Mouse (Mus musculus): ENCODE data around the gene Xylt1. TPM values are rescaled to one million over a fixed set of nuclear protein-coding genes. Genes with fewer than 3 reads are reported as not detected.

The Xylt1 gene
- polyA plus RNA-seq, 1 experiment from 2014 or later = 2.7 TPM

DNA sequence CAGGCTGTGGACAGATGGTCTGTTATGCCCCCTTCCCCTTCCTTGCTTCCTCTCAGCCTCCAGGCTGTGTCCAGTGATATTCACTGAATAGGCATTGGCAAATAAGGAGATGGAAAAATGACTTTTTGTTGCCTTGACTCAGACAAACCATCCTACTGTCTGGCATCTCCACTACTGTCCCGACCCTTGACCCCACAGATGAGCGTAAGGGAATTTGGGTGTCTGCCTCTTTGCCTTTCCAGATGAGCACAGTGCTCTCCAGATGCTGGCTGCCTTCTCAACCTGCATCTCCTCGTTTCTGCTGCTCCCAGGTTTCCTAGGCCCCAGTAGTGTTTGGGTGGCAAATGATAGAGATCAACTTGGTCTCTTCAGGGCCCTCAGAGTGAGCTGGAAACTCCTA is 54.3 kb downstream of the Xylt1 start:
- Histone ChIP-seq H3K36me3 (ENCODE audit: control insufficient read depth, insufficient read depth, low read length) (no peaks in the 10 kb centered on the region), H3K27ac (ENCODE audit: low read length) (no peak overlapping the region), H3K4me3 (ENCODE audit: low read depth, low read length) (no peak overlapping the region), H3K27me3 (ENCODE audit: control insufficient read depth, insufficient read depth, low read length) (no peaks in the 10 kb centered on the region), H3K9me3 (ENCODE audit: control insufficient read depth, low read depth, low read length) (no peaks in the 10 kb centered on the region), H3K4me1 (ENCODE audit: control insufficient read depth, insufficient read depth, low read length) (no peaks in the 10 kb centered on the region), H3K9ac (replicated peaks; ENCODE audit: low read depth, low read length) (no peak overlapping the region), H3K4me2 (replicated peaks; ENCODE audit: low read depth, low read length) (no peak overlapping the region)
- 76% methylated on average over 3 of the region's 3 CpGs for WGBS
- ATAC-seq (ENCODE audit: insufficient number of reproducible peaks, insufficient read depth, low FRiP score, low read depth) = no peak

DNA sequence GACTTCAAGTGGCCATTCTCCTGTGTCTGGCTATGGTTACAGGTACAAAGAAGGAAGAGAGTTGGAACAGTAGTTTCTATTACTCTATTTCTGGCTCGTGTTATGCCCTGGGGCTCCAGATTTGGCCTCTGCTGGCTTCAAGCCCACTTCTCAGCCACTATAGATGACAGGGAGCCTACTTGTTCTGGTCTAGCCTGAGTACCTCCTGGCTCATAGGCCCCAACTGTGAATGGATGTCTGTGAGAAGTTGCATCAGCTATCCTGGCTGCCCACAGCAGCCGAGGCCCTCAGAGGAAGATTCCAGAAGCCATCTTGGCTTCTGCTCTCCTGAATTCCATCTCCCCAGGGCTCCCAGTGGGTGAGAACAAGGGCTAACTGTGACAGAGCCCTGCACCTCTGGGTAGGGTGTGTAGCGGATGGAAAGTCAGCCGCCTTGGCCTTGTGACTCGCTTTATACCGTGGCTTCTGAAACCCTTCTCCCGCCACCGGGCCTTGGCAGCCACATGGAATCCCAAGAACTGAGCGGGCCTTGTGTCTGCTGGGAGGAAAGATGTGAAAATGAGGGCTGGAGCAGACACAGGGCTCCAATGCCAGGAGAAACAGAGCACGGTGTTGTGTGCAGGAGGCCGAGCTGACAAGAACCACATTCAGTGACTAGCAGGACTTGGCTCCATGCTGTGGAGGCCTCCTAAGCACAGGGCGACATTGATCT is 55.1 kb downstream of the Xylt1 start:
- 84% methylated on average over 12 of the region's 12 CpGs for WGBS
- Histone ChIP-seq H3K36me3 (ENCODE audit: control insufficient read depth, insufficient read depth, low read length) (no peaks in the 10 kb centered on the region), H3K4me2 (replicated peaks; ENCODE audit: low read depth, low read length) (no peak overlapping the region), H3K4me1 (ENCODE audit: control insufficient read depth, insufficient read depth, low read length) (no peaks in the 10 kb centered on the region), H3K9ac (replicated peaks; ENCODE audit: low read depth, low read length) (no peak overlapping the region), H3K4me3 (ENCODE audit: low read depth, low read length) (no peak overlapping the region), H3K27me3 (ENCODE audit: control insufficient read depth, insufficient read depth, low read length) (no peaks in the 10 kb centered on the region), H3K27ac (ENCODE audit: low read length) (no peak overlapping the region), H3K9me3 (ENCODE audit: control insufficient read depth, low read depth, low read length) (no peaks in the 10 kb centered on the region)
- ATAC-seq (ENCODE audit: insufficient number of reproducible peaks, insufficient read depth, low FRiP score, low read depth) = no peak

DNA sequence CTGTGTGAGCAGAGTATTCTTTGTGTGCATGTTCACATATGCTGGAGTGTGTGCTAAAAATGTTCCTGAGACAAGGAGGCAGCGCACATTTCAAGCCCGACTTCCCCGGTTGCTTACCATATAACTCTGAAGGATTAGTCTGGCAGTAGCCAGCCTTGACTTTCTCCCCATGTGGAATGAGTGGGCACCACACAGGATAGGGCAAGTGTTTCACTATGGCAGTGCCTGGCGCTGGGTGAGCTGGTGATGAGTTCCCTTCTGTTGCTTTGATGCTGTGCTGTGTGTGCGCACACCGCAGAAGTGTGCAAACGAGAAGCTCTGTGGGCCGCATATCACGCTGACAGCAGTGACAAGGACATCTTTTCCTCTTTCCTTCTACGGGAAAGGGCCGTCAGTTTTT is 56.1 kb downstream of the Xylt1 start:
- Histone ChIP-seq H3K36me3 (ENCODE audit: control insufficient read depth, insufficient read depth, low read length) (no peaks in the 10 kb centered on the region), H3K4me1 (ENCODE audit: control insufficient read depth, insufficient read depth, low read length) (no peaks in the 10 kb centered on the region), H3K4me3 (ENCODE audit: low read depth, low read length) (no peak overlapping the region), H3K9ac (replicated peaks; ENCODE audit: low read depth, low read length) (no peak overlapping the region), H3K4me2 (replicated peaks; ENCODE audit: low read depth, low read length) (no peak overlapping the region), H3K9me3 (ENCODE audit: control insufficient read depth, low read depth, low read length) (no peaks in the 10 kb centered on the region), H3K27ac (ENCODE audit: low read length) (no peak overlapping the region), H3K27me3 (ENCODE audit: control insufficient read depth, insufficient read depth, low read length) (no peaks in the 10 kb centered on the region)
- 85% methylated on average over 11 of the region's 11 CpGs for WGBS
- no peak for ATAC-seq (ENCODE audit: insufficient number of reproducible peaks, insufficient read depth, low FRiP score, low read depth)

DNA sequence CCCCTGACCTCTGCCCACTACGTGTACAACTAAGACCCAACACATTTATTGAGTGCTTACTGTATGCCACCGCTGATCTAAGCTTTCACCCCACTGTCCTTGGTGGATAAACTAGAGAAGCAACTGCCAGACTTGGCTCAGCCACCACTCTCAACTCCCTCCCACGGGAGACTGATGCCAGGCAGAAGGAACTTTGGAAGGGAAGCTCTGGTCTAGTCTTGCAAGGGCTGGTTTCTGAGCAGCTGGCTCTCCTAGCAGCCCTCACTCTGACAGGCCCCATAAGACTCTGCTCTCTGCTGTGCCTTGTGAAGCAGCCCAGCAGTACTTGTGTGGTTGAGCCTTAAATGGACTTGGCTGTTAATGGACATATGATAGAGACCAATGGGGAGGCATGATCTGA is 60.2 kb downstream of the Xylt1 start:
- H3K4me1 ChIP-seq (ENCODE audit: control insufficient read depth, insufficient read depth, low read length) = no peaks in the 10 kb centered on the region
- WGBS = 81% methylated on average over 3 of the region's 3 CpGs

DNA sequence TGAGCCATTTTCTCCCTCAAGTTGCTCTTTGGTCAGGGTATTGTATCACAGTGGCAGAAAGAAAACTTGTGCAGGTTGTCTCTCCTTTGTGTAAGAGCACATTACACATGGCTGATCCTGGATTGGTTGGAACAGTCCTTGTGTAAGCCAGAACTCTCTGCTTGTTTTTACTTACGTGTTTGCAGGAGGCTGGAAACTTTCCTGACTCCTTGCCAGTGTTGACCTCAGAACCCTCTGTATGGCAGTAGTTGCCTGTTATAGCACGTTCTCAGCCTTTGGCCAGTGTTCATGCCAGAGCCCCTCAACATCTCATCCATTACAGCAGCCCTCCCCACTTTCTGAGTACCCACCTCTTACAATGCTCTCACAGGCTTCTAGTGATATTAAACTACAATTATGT is 61.9 kb downstream of the Xylt1 start:
- Histone ChIP-seq H3K27ac (ENCODE audit: low read length) (no peak overlapping the region), H3K4me1 (ENCODE audit: control insufficient read depth, insufficient read depth, low read length) (no peaks in the 10 kb centered on the region), H3K9ac (replicated peaks; ENCODE audit: low read depth, low read length) (no peak overlapping the region), H3K9me3 (ENCODE audit: control insufficient read depth, low read depth, low read length) (no peaks in the 10 kb centered on the region), H3K36me3 (ENCODE audit: control insufficient read depth, insufficient read depth, low read length) (no peaks in the 10 kb centered on the region), H3K27me3 (ENCODE audit: control insufficient read depth, insufficient read depth, low read length) (no peaks in the 10 kb centered on the region), H3K4me3 (ENCODE audit: low read depth, low read length) (no peak overlapping the region), H3K4me2 (replicated peaks; ENCODE audit: low read depth, low read length) (no peak overlapping the region)
- ATAC-seq (ENCODE audit: insufficient number of reproducible peaks, insufficient read depth, low FRiP score, low read depth) = no peak
- 91% methylated on average over 2 of the region's 2 CpGs for WGBS

More for the DNA sequence above, 60.2 kb downstream of the Xylt1 start:
- no peak overlapping the region for H3K9ac ChIP-seq (replicated peaks; ENCODE audit: low read depth, low read length)
- no peaks in the 10 kb centered on the region for H3K9me3 ChIP-seq (ENCODE audit: control insufficient read depth, low read depth, low read length)
- no peak for ATAC-seq (ENCODE audit: insufficient number of reproducible peaks, insufficient read depth, low FRiP score, low read depth)
- no peak overlapping the region for H3K4me3 ChIP-seq (ENCODE audit: low read depth, low read length)
- no peaks in the 10 kb centered on the region for H3K36me3 ChIP-seq (ENCODE audit: control insufficient read depth, insufficient read depth, low read length)
- H3K27ac ChIP-seq (ENCODE audit: low read length) = no peak overlapping the region
- no peaks in the 10 kb centered on the region for H3K27me3 ChIP-seq (ENCODE audit: control insufficient read depth, insufficient read depth, low read length)
- H3K4me2 ChIP-seq (replicated peaks; ENCODE audit: low read depth, low read length) = no peak overlapping the region

DNA sequence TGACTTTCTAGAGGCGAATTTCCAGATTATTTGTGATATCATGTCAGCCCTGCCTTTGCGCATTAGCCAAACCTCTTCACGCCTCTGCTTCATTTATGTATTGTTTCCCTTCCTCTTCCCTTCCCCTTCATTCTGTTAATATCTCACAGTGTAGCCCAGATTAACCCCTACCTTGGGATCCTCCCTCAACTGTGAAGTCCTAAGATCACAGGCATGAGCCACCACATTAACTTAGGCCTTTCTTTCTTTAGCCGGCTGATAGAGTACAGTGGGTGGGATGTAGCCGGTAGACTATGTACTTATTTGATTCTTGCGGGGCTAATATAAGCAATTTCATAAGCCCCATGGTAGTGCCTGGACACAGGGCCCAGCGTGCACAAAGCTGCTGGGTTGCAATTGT is 62.4 kb downstream of the Xylt1 start:
- Histone ChIP-seq H3K4me1 (ENCODE audit: control insufficient read depth, insufficient read depth, low read length) (no peaks in the 10 kb centered on the region), H3K27ac (ENCODE audit: low read length) (no peak overlapping the region), H3K4me3 (ENCODE audit: low read depth, low read length) (no peak overlapping the region), H3K4me2 (replicated peaks; ENCODE audit: low read depth, low read length) (no peak overlapping the region), H3K9me3 (ENCODE audit: control insufficient read depth, low read depth, low read length) (no peaks in the 10 kb centered on the region), H3K9ac (replicated peaks; ENCODE audit: low read depth, low read length) (no peak overlapping the region), H3K27me3 (ENCODE audit: control insufficient read depth, insufficient read depth, low read length) (no peaks in the 10 kb centered on the region), H3K36me3 (ENCODE audit: control insufficient read depth, insufficient read depth, low read length) (no peaks in the 10 kb centered on the region)
- WGBS = 86% methylated on average over 7 of the region's 7 CpGs
- no peak for ATAC-seq (ENCODE audit: insufficient number of reproducible peaks, insufficient read depth, low FRiP score, low read depth)

DNA sequence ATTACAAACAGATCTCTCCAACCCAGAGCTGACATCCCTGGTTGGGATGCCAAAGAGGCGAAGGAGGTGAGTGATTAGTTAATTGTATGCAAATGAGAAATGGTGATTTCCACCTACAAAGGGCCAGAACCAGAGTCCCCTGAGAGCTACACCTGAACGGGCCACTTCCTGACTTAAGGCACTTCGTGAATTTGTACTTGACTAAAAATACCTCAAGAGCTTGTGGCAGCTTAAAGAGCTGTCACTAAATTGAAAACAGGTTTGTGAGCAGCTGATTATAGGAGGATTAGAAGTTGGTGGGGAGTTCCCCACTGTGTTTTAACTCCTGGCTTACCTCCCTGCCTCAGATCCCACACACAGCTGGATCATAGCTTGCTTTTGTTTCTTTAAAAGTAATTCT is 64.7 kb downstream of the Xylt1 start:
- H3K36me3 ChIP-seq (ENCODE audit: control insufficient read depth, insufficient read depth, low read length) = no peaks in the 10 kb centered on the region

DNA sequence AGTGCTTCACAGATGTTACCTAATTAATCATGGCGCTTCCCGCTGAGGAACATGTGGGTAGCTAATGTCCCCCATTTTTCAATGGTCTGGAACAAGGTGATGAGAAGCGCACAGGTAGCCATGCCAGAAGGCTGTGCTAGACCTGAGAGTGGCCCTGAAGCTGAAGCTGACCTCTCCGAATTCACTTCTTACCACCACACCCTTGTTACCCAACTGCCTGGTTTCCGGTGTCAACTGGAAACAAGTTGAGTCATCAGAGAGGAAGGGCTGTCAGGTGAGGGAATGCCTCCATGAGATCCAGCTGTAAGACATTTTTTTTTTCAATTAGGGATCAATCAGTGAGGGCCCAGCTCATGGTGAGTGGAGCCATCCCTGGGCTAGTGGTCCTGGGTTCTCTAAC is 68.8 kb downstream of the Xylt1 start:
- no peak overlapping the region for H3K4me2 ChIP-seq (replicated peaks; ENCODE audit: low read depth, low read length)
- H3K27ac ChIP-seq (ENCODE audit: low read length) = no peak overlapping the region
- WGBS = 90% methylated on average over 5 of the region's 5 CpGs
- no peak overlapping the region for H3K4me3 ChIP-seq (ENCODE audit: low read depth, low read length)
- no peaks in the 10 kb centered on the region for H3K36me3 ChIP-seq (ENCODE audit: control insufficient read depth, insufficient read depth, low read length)
- no peak overlapping the region for H3K9ac ChIP-seq (replicated peaks; ENCODE audit: low read depth, low read length)
- H3K9me3 ChIP-seq (ENCODE audit: control insufficient read depth, low read depth, low read length) = no peaks in the 10 kb centered on the region
- H3K4me1 ChIP-seq (ENCODE audit: control insufficient read depth, insufficient read depth, low read length) = peaks cover 18% of the 10 kb centered on the region
- H3K27me3 ChIP-seq (ENCODE audit: control insufficient read depth, insufficient read depth, low read length) = no peaks in the 10 kb centered on the region
- no peak for ATAC-seq (ENCODE audit: insufficient number of reproducible peaks, insufficient read depth, low FRiP score, low read depth)

More for the DNA sequence above, 64.7 kb downstream of the Xylt1 start:
- ATAC-seq (ENCODE audit: insufficient number of reproducible peaks, insufficient read depth, low FRiP score, low read depth) = no peak
- H3K27me3 ChIP-seq (ENCODE audit: control insufficient read depth, insufficient read depth, low read length) = no peaks in the 10 kb centered on the region
- H3K4me2 ChIP-seq (replicated peaks; ENCODE audit: low read depth, low read length) = no peak overlapping the region
- H3K9me3 ChIP-seq (ENCODE audit: control insufficient read depth, low read depth, low read length) = no peaks in the 10 kb centered on the region
- no peak overlapping the region for H3K9ac ChIP-seq (replicated peaks; ENCODE audit: low read depth, low read length)
- no peaks in the 10 kb centered on the region for H3K4me1 ChIP-seq (ENCODE audit: control insufficient read depth, insufficient read depth, low read length)
- WGBS = 40% methylated on average over 3 of the region's 3 CpGs
- no peak overlapping the region for H3K27ac ChIP-seq (ENCODE audit: low read length)
- no peak overlapping the region for H3K4me3 ChIP-seq (ENCODE audit: low read depth, low read length)

DNA sequence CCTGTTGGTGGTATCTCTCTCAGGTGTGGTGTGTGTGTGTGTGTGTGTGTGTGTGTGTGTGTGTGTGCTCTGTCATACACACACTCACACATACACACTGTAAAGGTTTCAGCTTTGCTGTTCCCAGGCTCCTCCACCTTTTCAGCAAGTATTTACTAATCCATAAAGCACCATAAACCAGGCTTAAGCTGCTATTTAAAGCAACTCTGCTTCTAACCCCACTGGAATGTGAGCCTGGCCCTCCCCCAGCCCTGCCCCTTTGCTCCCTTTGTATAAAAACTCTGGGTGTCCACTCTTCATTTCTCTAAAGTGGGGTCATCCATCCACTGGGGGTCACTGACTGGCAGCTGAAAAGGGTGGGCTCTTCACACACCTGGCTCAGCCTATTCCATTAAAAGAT is 70.4 kb downstream of the Xylt1 start:
- H3K27me3 ChIP-seq (ENCODE audit: control insufficient read depth, insufficient read depth, low read length) = no peaks in the 10 kb centered on the region
- peak; percentile 42; the same call in 1 of the 2 replicates for ATAC-seq (ENCODE audit: insufficient number of reproducible peaks, insufficient read depth, low FRiP score, low read depth)
- H3K9me3 ChIP-seq (ENCODE audit: control insufficient read depth, low read depth, low read length) = no peaks in the 10 kb centered on the region
- no peak overlapping the region for H3K4me2 ChIP-seq (replicated peaks; ENCODE audit: low read depth, low read length)
- H3K36me3 ChIP-seq (ENCODE audit: control insufficient read depth, insufficient read depth, low read length) = no peaks in the 10 kb centered on the region
- H3K9ac ChIP-seq (replicated peaks; ENCODE audit: low read depth, low read length) = no peak overlapping the region
- H3K4me1 ChIP-seq (ENCODE audit: control insufficient read depth, insufficient read depth, low read length) = peaks cover 18% of the 10 kb centered on the region
- no peak overlapping the region for H3K4me3 ChIP-seq (ENCODE audit: low read depth, low read length)
- H3K27ac ChIP-seq (ENCODE audit: low read length) = no peak overlapping the region

Measured in stomach, embryonic 14.5 days (tissue).